Mouse (Mus musculus): ENCODE results near the gene Uaca.

DNA sequence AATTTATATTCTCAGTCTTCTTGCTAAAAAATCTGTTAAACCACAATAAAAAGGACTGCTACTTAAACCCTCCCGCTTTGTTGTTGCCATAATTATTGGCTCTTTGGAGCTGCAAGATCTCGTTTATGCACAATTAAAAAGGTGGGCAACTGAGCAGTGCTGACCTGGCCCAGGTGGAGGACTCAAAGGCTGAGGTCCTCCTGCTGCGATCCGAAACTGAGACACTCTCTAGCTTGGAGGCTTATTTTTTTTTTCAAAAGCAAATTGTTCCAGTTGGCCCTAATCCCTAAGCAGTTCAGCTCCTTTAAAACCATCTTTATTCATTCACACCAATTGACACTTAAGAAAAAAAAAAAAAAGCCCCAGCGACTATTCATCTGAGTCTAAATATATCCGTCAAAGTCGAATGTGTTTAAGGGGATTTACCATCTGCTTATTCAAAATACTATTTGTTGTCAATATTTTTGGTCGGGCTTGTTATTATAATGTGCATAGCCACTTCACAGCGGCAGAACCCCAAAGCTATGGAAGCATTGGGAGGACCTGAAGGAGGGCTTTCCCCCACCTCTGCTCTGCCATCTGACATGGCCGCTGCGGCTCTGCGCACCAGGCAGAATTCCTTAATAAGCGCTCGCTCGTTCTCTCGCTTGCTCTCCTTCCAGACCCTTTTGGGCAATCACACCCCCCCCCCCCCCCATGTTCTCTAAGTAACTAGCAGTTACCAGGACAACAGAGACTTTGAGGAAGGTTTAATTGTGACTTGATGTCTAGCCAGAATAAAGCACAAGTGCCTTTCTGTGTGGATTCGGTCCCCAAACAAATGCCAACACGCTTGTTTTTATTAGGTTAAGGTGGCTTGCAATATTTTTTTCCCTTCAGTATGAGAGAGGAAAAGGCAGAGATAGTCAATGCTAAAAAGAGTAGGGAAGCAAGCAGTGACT lies 92.4 kb downstream of the Uaca start:
- TF ChIP-seq CTCF (conservative IDR thresholded peaks at IDR 0.05 in 1 of 2, IDR thresholded peaks at IDR 0.05 in 1 of 2; ENCODE audit: low read depth in 2 of 2, low read length in 2 of 2) (no peak), POLR2A (IDR thresholded peaks at IDR 0.05; ENCODE audit: low read depth, low read length) (no peak), GABPA (IDR thresholded peaks at IDR 0.05; ENCODE audit: insufficient replicate concordance, low read depth, low read length) (no peak), MAX (IDR thresholded peaks at IDR 0.05; ENCODE audit: low read length) (no peak), EP300 (IDR thresholded peaks at IDR 0.05; ENCODE audit: low read length) (no peak), ZKSCAN1 (IDR thresholded peaks at IDR 0.05; ENCODE audit: borderline replicate concordance, low read depth, low read length) (no peak), MAFK (IDR thresholded peaks at IDR 0.05; ENCODE audit: insufficient replicate concordance, low read length) (no peak)
